Mouse (Mus musculus): ENCODE results near the gene Cdkn2d. TPM values are rescaled to one million over a fixed set of nuclear protein-coding genes. Genes with fewer than 3 reads are reported as not detected.

Gene Cdkn2d
- polyA plus RNA-seq, 1 experiment from 2014 or later: 58.6 TPM

DNA sequence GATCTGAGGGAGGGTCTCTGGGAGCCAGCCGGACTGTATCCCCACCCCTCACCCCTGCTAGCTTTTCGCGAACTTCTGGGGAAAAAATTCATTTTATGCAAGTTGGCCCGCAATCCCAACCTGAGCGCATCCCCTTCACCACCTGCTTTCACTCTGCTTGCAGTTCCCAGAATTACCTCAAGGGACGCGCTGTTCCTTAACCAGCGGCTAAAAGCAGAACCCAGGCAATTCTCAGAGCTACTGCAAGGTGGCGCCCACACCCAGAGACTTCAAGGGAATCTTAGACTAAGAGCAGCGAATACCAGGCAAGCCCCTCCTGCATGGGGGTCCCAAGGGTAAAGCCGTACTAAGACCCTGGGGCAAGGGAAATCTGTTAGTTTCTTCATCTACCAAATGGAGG, 49.9 kb downstream of the Cdkn2d start:
- Histone ChIP-seq H3K4me3 (ENCODE audit: low read depth, low read length) (no peak overlapping the region), H3K4me2 (ENCODE audit: low read depth, low read length, severe bottlenecking) (no peak overlapping the region), H3K9me3 (ENCODE audit: control insufficient read depth, low read length) (no peaks in the 10 kb centered on the region), H3K36me3 (ENCODE audit: control insufficient read depth, insufficient read depth, low read length) (no peaks in the 10 kb centered on the region), H3K4me1 (replicated peaks; ENCODE audit: control insufficient read depth, insufficient read depth, low read length) (peaks cover 19% of the 10 kb centered on the region), H3K27me3 (ENCODE audit: control insufficient read depth, insufficient read depth, low read length) (peaks cover 43% of the 10 kb centered on the region), H3K27ac (ENCODE audit: low read depth, low read length) (no peak overlapping the region), H3K9ac (ENCODE audit: low read length) (no peak overlapping the region)
- ATAC-seq (replicated peaks; ENCODE audit: low FRiP score) (peak; percentile 16; the same call in 1 of the 2 replicates), DNase-seq (ENCODE audit: low spot score) (peak; percentile 92)
- WGBS: 4% methylated on average over 11 of the region's 11 CpGs

DNA sequence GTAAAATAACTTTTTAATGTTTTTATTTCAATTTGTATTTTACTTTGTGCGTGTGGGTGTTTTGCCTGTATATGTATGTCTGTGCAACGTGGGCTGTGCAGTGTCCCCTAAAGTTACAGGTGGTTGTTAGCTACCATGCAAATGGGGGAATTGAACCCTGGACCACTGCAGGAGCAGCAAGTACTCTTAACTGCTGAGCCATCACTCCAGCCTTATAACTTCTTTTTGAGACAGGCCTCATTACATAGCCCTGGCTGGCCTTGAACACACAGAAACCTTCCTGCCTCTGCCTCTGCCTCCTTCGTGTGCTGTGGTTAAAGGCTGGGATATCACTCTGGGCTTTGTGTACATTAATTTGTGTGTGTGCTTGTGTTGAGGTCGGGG, 51.8 kb downstream of the Cdkn2d start:
- H3K4me3 ChIP-seq (ENCODE audit: low read depth, low read length): peak overlapping the region; percentile 95
- no peaks in the 10 kb centered on the region for H3K9me3 ChIP-seq (ENCODE audit: control insufficient read depth, low read length)
- H3K4me2 ChIP-seq (ENCODE audit: low read depth, low read length, severe bottlenecking): peak overlapping the region; percentile 82
- peaks cover 18% of the 10 kb centered on the region for H3K4me1 ChIP-seq (replicated peaks; ENCODE audit: control insufficient read depth, insufficient read depth, low read length)
- 33% methylated on average over 4 of the region's 4 CpGs for WGBS
- ATAC-seq (replicated peaks; ENCODE audit: low FRiP score) (no peak), DNase-seq (ENCODE audit: low spot score) (peak; percentile 50)
- H3K9ac ChIP-seq (ENCODE audit: low read length): peak overlapping the region; percentile 98
- no peak overlapping the region for H3K27ac ChIP-seq (ENCODE audit: low read depth, low read length)
- no peaks in the 10 kb centered on the region for H3K36me3 ChIP-seq (ENCODE audit: control insufficient read depth, insufficient read depth, low read length)
- peaks cover 25% of the 10 kb centered on the region for H3K27me3 ChIP-seq (ENCODE audit: control insufficient read depth, insufficient read depth, low read length)

DNA sequence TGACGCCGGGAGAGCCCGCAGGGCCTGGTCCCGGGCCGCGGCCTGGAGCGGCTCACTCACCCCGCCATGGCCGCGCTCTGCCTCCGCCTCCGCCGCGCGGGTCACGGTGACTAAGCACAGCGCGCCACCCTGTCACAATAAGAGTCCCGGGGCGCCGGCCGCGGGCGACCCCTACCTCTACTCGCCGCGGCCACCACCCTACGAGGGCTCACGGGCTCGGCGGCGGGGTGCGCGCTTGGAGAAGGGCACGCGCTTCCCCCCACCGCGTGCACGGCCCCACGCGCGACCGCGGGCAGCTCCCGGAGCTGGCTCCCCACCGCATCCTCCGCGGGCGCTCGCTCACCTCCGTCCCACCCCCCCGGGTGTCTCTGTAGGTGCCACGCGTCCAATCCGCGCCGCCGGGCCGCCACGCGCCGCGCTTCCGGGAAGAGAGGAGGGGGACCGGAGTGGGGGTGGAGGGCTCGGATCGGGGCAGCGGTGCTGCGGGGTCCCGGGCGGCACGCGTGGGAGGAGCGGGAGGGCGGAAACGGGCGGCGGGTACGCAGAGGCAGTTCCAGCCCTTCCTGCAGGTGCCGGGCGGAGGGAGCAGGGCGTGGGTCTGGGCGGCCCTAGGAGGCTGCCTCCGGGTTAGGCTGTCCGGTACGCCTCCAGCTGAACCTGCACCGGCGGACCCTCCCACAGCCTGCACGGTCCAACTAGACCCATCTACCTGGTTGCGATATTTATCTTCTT, 52.3 kb downstream of the Cdkn2d start, which contains the start of gene Keap1:
Keap1 (minus strand) TSS at position 629 of the 732 bp plus-strand sequence.
- Histone ChIP-seq H3K27me3 (ENCODE audit: control insufficient read depth, insufficient read depth, low read length) (peaks cover 19% of the 10 kb centered on the region), H3K4me2 (ENCODE audit: low read depth, low read length, severe bottlenecking) (peak within 1 kb of the TSS; percentile 82), H3K9me3 (ENCODE audit: control insufficient read depth, low read length) (no peaks in the 10 kb centered on the region), H3K4me3 (ENCODE audit: low read depth, low read length) (peak within 1 kb of the TSS; percentile 95), H3K27ac (ENCODE audit: low read depth, low read length) (peak within 1 kb of the TSS; percentile 68), H3K36me3 (ENCODE audit: control insufficient read depth, insufficient read depth, low read length) (no peaks in the 10 kb centered on the region; the same call in 1 of the 2 replicates), H3K4me1 (replicated peaks; ENCODE audit: control insufficient read depth, insufficient read depth, low read length) (peaks cover 12% of the 10 kb centered on the region), H3K9ac (ENCODE audit: low read length) (peak within 1 kb of the TSS; percentile 98)
- ATAC-seq (replicated peaks; ENCODE audit: low FRiP score): peak; percentile 88
- WGBS: under 1% methylated on average over 80 of the region's 90 CpGs
- DNase-seq (ENCODE audit: low spot score): peak; percentile 91

Other genes starting within 250 kb of the Cdkn2d start
- gene Zglp1, start 224.3 kb downstream of the Cdkn2d start, polyA plus RNA-seq (2014; fragmentation: Nextera tagmentation; extraction: Ambion mirVana): 1.2 and 2.9 TPM in 2 replicates
- gene Gm49373, start 218.3 kb downstream of the Cdkn2d start, polyA plus RNA-seq (2014; fragmentation: Nextera tagmentation; extraction: Ambion mirVana): 1.4 and 1.5 TPM in 2 replicates
- 46.9 and 54.6 TPM in 2 replicates for gene Fdx1l, start 217.8 kb downstream of the Cdkn2d start, polyA plus RNA-seq (2014; fragmentation: Nextera tagmentation; extraction: Ambion mirVana)
- gene Gm38431, start 199.4 kb downstream of the Cdkn2d start, polyA plus RNA-seq (2014; fragmentation: Nextera tagmentation; extraction: Ambion mirVana): 3.9 and 4.5 TPM in 2 replicates
- gene Raver1, start 199.4 kb downstream of the Cdkn2d start, polyA plus RNA-seq (2014; fragmentation: Nextera tagmentation; extraction: Ambion mirVana): 118 and 124 TPM in 2 replicates
- gene Tyk2, start 160.2 kb downstream of the Cdkn2d start, polyA plus RNA-seq (2014; fragmentation: Nextera tagmentation; extraction: Ambion mirVana): 10.3 and 10.8 TPM in 2 replicates
- 300 and 308 TPM in 2 replicates for gene Cdc37, start 141.4 kb downstream of the Cdkn2d start, polyA plus RNA-seq (2014; fragmentation: Nextera tagmentation; extraction: Ambion mirVana)
- 7.0 and 8.4 TPM in 2 replicates for gene Pde4a, start 125.7 kb downstream of the Cdkn2d start, polyA plus RNA-seq (2014; fragmentation: Nextera tagmentation; extraction: Ambion mirVana)
- 35.9 and 41.3 TPM in 2 replicates for gene Keap1, start 52.0 kb downstream of the Cdkn2d start, polyA plus RNA-seq (2014; fragmentation: Nextera tagmentation; extraction: Ambion mirVana)
- 0.09 and 0.11 TPM in 2 replicates for gene S1pr5, start 43.0 kb downstream of the Cdkn2d start, polyA plus RNA-seq (2014; fragmentation: Nextera tagmentation; extraction: Ambion mirVana)
- 55.7 and 57.9 TPM in 2 replicates for gene Atg4d, start 26.1 kb downstream of the Cdkn2d start, polyA plus RNA-seq (2014; fragmentation: Nextera tagmentation; extraction: Ambion mirVana)
- gene Kri1, start 3.4 kb downstream of the Cdkn2d start, polyA plus RNA-seq (2014; fragmentation: Nextera tagmentation; extraction: Ambion mirVana): 16.3 and 22.3 TPM in 2 replicates
- gene Ap1m2, start 20.9 kb upstream of the Cdkn2d start, polyA plus RNA-seq (2014; fragmentation: Nextera tagmentation; extraction: Ambion mirVana): 1.4 and 2.6 TPM in 2 replicates
- gene Slc44a2, start 29.3 kb upstream of the Cdkn2d start, polyA plus RNA-seq (2014; fragmentation: Nextera tagmentation; extraction: Ambion mirVana): 71.0 and 76.3 TPM in 2 replicates
- 295 and 297 TPM in 2 replicates for gene Ilf3, start 76.5 kb upstream of the Cdkn2d start, polyA plus RNA-seq (2014; fragmentation: Nextera tagmentation; extraction: Ambion mirVana)
- 58.2 and 61.5 TPM in 2 replicates for gene Qtrt1, start 120.4 kb upstream of the Cdkn2d start, polyA plus RNA-seq (2014; fragmentation: Nextera tagmentation; extraction: Ambion mirVana)
- gene Dnm2, start 133.5 kb upstream of the Cdkn2d start, polyA plus RNA-seq (2014; fragmentation: Nextera tagmentation; extraction: Ambion mirVana): 72.8 and 74.0 TPM in 2 replicates
- gene Tmed1, start 218.8 kb upstream of the Cdkn2d start, polyA plus RNA-seq (2014; fragmentation: Nextera tagmentation; extraction: Ambion mirVana): 83.1 and 83.5 TPM in 2 replicates
- gene AB124611, start 234.8 kb upstream of the Cdkn2d start, polyA plus RNA-seq (2014; fragmentation: Nextera tagmentation; extraction: Ambion mirVana): 5.6 and 5.7 TPM in 2 replicates

Measured in forebrain, embryonic 11.5 days (tissue).